Mouse (Mus musculus) embryonic facial prominence, embryonic 14.5 days (tissue): ENCODE results near the gene Gmnn. TPM values are rescaled to one million over a fixed set of nuclear protein-coding genes. Genes with fewer than 3 reads are reported as not detected.
A peak's percentile ranks its signal among the peaks of the same experiment; 100 is the strongest.

Experiments used
- ATAC-seq: fragments of 200-750 bp; cut with Nextera tagmentation; 2 replicates; pipeline ENCODE4 v1.8.0; 2017; ENCODE audit warnings: low read depth, moderate number of reproducible peaks, moderate TSS enrichment
- DNase-seq: peaks from one replicate; pipeline ENCODE4 v3.0.0-alpha.2; 2015; ENCODE audit warnings: low spot score
- H3K27ac ChIP-seq: fragments of 300-500 bp; sonication (generic); replicated peaks from 2 replicates; pipeline ENCODE4 v1.5.1; 2014; ENCODE audit warnings: low read depth, mild to moderate bottlenecking, low read length, moderate library complexity
- H3K27me3 ChIP-seq: fragments of 300-500 bp; sonication (generic); replicated peaks from 2 replicates; pipeline ENCODE4 v1.6.1; 2014; ENCODE audit warnings: low read length; ENCODE audit not compliant: control insufficient read depth, insufficient read depth
- H3K36me3 ChIP-seq: fragments of 300-500 bp; sonication (generic); 2 replicates; pipeline ENCODE4 v1.6.1; 2014; ENCODE audit warnings: low read length, mixed read lengths; ENCODE audit not compliant: control insufficient read depth, insufficient read depth
- H3K4me1 ChIP-seq: fragments of 300-500 bp; sonication (generic); 2 replicates; pipeline ENCODE4 v1.6.1; 2014; ENCODE audit warnings: antibody characterized with exemption, low read length; ENCODE audit not compliant: control insufficient read depth, insufficient read depth
- H3K4me2 ChIP-seq: fragments of 300-500 bp; sonication (generic); 2 replicates; pipeline ENCODE4 v1.6.1; 2014; ENCODE audit warnings: low read depth, mild to moderate bottlenecking, low read length, moderate library complexity, mixed read lengths
- H3K4me3 ChIP-seq: fragments of 300-500 bp; sonication (generic); 2 replicates; pipeline ENCODE4 v1.5.1; 2014; ENCODE audit warnings: low read depth, mild to moderate bottlenecking, low read length
- H3K9ac ChIP-seq: fragments of 300-500 bp; sonication (generic); 2 replicates; pipeline ENCODE4 v1.6.1; 2014; ENCODE audit warnings: low read depth, mild to moderate bottlenecking, low read length, moderate library complexity, mixed read lengths
- H3K9me3 ChIP-seq: fragments of 300-500 bp; sonication (generic); 2 replicates; pipeline ENCODE4 v1.6.1; 2016; ENCODE audit warnings: low read length; ENCODE audit not compliant: control insufficient read depth
- WGBS: fragments of 180-500 bp; shearing (Covaris S2); extraction: QIAGEN DNeasy Blood & Tissue Kit; methylation state at CpG from one replicate; pipeline ENCODE4 v1.1.7; 2014; 5-methylcytosine and 5-hydroxymethylcytosine counted together
- polyA plus RNA-seq: library from polyadenylated mRNA; unstranded; fragments of >200 nt; fragmentation: Nextera tagmentation; extraction: Ambion mirVana; gene quantifications from 2 replicates; pipeline ENCODE4 v1.2.1, GENCODE M21; 2014

Gmnn gene
- polyA plus RNA-seq, 1 experiment from 2014 or later, result 82.4 TPM

DNA sequence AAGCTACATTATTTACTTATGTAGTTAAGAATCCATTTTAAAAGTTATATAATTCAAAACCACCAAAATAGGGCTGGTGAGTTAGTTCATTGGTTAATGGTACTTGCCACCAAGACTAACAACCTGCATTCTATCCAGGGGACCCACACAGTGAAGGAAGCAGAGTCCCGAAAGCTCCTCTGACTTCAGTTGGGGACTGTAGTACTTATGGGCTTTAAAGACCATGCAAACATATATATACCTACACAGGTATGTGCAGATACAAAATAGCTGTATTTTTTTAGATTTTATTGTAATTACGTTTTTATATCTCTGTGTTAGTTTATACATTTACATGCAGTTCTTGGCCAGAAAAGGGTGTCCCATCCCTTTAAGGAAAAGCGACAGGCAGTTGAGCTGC lies 5.0 kb downstream of the Gmnn start:
- Histone ChIP-seq H3K4me1 (peaks cover 7% of the 10 kb centered on the region; the same call in 1 of the 2 replicates), H3K36me3 (peaks cover 51% of the 10 kb centered on the region), H3K27ac (no peak overlapping the region), H3K9me3 (no peaks in the 10 kb centered on the region), H3K4me2 (no peak overlapping the region), H3K9ac (no peak overlapping the region), H3K4me3 (no peak overlapping the region), H3K27me3 (no peaks in the 10 kb centered on the region)
- 95% methylated on average over 3 of the region's 3 CpGs for WGBS
- no peak for ATAC-seq
- no peak for DNase-seq

- no peak overlapping the region for H3K27ac ChIP-seq
- ATAC-seq (no peak), DNase-seq (no peak)
- no peaks in the 10 kb centered on the region for H3K9me3 ChIP-seq
- H3K4me3 ChIP-seq, result no peak overlapping the region
- no peaks in the 10 kb centered on the region for H3K4me1 ChIP-seq
- no peaks in the 10 kb centered on the region for H3K27me3 ChIP-seq
- H3K36me3 ChIP-seq, result peaks cover 51% of the 10 kb centered on the region
- no peak overlapping the region for H3K9ac ChIP-seq
- WGBS, result 84% methylated on average over 8 of the region's 8 CpGs
- no peak overlapping the region for H3K4me2 ChIP-seq
Observed at GRCm38 (mm10) chr13:24751396-24751795, 10.3 kb downstream of the Gmnn start.

GRCm38 (mm10) chr13:24750807-24751206 lies 10.9 kb downstream of the Gmnn start:
- no peak overlapping the region for H3K27ac ChIP-seq
- H3K9me3 ChIP-seq, result no peaks in the 10 kb centered on the region
- no peak overlapping the region for H3K4me3 ChIP-seq
- H3K27me3 ChIP-seq, result no peaks in the 10 kb centered on the region
- 91% methylated on average over 8 of the region's 8 CpGs for WGBS
- H3K9ac ChIP-seq, result no peak overlapping the region
- no peak for ATAC-seq
- peaks cover 45% of the 10 kb centered on the region for H3K36me3 ChIP-seq
- DNase-seq, result no peak
- no peak overlapping the region for H3K4me2 ChIP-seq
- H3K4me1 ChIP-seq, result no peaks in the 10 kb centered on the region

DNA sequence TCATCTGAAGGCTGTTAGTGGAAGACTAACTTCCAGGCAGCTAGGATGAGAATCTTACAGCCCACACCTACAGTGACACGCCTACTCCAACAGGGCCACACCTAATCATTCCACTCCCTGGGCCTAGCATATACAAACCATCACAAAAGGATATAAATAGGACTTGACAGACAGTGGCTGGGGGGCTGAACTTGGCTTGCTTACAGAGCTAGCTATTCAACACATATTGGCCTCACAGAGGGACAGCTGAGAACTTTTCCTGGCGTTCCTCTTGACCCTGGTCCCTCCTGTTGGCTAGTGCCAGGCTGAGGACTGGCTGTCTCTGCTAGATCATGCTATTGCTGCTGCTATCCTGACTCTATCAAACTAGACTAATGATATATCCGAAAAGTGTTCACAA lies 13.9 kb downstream of the Gmnn start:
- H3K27me3 ChIP-seq, result no peaks in the 10 kb centered on the region
- DNase-seq (no peak), ATAC-seq (no peak)
- no peak overlapping the region for H3K9ac ChIP-seq
- no peak overlapping the region for H3K4me2 ChIP-seq
- H3K27ac ChIP-seq, result no peak overlapping the region
- no peaks in the 10 kb centered on the region for H3K9me3 ChIP-seq
- H3K36me3 ChIP-seq, result peaks cover 25% of the 10 kb centered on the region
- 73% methylated on average over 3 of the region's 3 CpGs for WGBS
- no peak overlapping the region for H3K4me3 ChIP-seq
- no peaks in the 10 kb centered on the region for H3K4me1 ChIP-seq

GRCm38 (mm10) chr13:24741028-24741427 lies 20.7 kb downstream of the Gmnn start, which contains the start of gene Armh2:
Armh2 (plus strand) TSS chr13:24741232.
- DNase-seq, result no peak
- Histone ChIP-seq H3K36me3 (no peaks in the 10 kb centered on the region), H3K9ac (no peak within 1 kb of the TSS), H3K4me2 (no peak within 1 kb of the TSS), H3K4me3 (no peak within 1 kb of the TSS), H3K9me3 (no peaks in the 10 kb centered on the region), H3K27me3 (no peaks in the 10 kb centered on the region), H3K4me1 (no peaks in the 10 kb centered on the region), H3K27ac (no peak within 1 kb of the TSS)
- ATAC-seq, result no peak
- 85% methylated on average over 10 of the region's 10 CpGs for WGBS

GRCm38 (mm10) chr13:24735608-24736131 lies 26.1 kb downstream of the Gmnn start:
- Histone ChIP-seq H3K36me3 (no peaks in the 10 kb centered on the region), H3K4me3 (no peak overlapping the region)
- ATAC-seq, result no peak

DNA sequence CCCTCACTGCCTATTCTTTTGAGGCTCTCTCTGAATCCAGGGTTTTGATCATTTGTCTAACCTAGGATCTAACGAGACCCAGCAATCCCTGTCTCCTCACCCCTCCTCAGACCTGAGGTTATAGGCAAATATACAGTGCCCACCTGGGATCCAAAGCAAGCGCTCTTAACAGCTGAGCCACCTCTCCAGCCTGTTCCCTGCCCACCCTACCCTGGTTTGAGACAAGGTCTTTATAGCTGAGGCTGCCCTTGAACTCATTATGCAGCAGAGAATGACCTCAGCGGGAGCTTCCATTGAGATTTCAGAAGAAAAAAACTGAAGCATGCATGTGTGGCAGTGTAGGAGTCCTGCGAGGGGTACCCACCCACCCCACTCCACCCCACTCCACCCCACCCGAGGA lies 27.2 kb downstream of the Gmnn start:
- Histone ChIP-seq H3K27ac (no peak overlapping the region), H3K9ac (no peak overlapping the region), H3K9me3 (no peaks in the 10 kb centered on the region), H3K27me3 (no peaks in the 10 kb centered on the region), H3K4me1 (no peaks in the 10 kb centered on the region), H3K36me3 (no peaks in the 10 kb centered on the region), H3K4me3 (no peak overlapping the region), H3K4me2 (no peak overlapping the region)
- WGBS, result 88% methylated on average over 5 of the region's 5 CpGs
- ATAC-seq (no peak), DNase-seq (no peak)

More at GRCm38 (mm10) chr13:24735608-24736131, 26.1 kb downstream of the Gmnn start:
- 82% methylated on average over 6 of the region's 6 CpGs for WGBS
- H3K9me3 ChIP-seq, result no peaks in the 10 kb centered on the region
- H3K4me2 ChIP-seq, result no peak overlapping the region
- H3K4me1 ChIP-seq, result no peaks in the 10 kb centered on the region
- no peaks in the 10 kb centered on the region for H3K27me3 ChIP-seq
- H3K9ac ChIP-seq, result no peak overlapping the region
- no peak for DNase-seq
- no peak overlapping the region for H3K27ac ChIP-seq

- no peak for ATAC-seq
- Histone ChIP-seq H3K4me3 (no peak overlapping the region), H3K9ac (no peak overlapping the region), H3K27ac (no peak overlapping the region), H3K36me3 (no peaks in the 10 kb centered on the region), H3K4me2 (no peak overlapping the region), H3K27me3 (no peaks in the 10 kb centered on the region), H3K4me1 (peaks cover 5% of the 10 kb centered on the region; the same call in 1 of the 2 replicates), H3K9me3 (no peaks in the 10 kb centered on the region)
- no peak for DNase-seq
- 87% methylated on average over 5 of the region's 5 CpGs for WGBS
Observed at GRCm38 (mm10) chr13:24729128-24729527, 32.6 kb downstream of the Gmnn start.

DNA sequence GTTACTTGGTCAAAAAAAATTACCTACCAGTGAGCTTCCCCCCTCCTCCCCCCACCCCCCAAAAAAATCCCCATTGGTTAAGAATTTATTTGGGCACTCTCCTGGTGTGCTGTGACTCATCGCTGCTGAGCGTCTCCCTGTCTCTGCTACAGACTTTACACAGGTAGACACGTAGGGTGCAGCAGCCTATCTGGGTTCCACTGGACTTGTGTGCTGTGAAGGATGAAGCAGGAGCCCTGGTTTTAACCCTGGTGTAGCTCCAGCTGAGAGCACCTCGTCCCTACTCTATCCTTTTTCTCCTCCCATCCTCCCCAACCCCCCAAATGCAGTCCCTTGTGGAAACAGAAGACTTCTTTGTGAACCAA lies 37.3 kb downstream of the Gmnn start:
- no peaks in the 10 kb centered on the region for H3K27me3 ChIP-seq
- no peak overlapping the region for H3K9ac ChIP-seq
- H3K4me3 ChIP-seq, result no peak overlapping the region
- no peak for DNase-seq
- WGBS, result 51% methylated on average over 4 of the region's 4 CpGs
- 0 out of 2 replicates have a peak overlapping the region, but pooled peaks have one; percentile 18 for H3K4me2 ChIP-seq
- no peaks in the 10 kb centered on the region for H3K9me3 ChIP-seq
- H3K36me3 ChIP-seq, result no peaks in the 10 kb centered on the region
- 0 out of 2 replicates have a peak overlapping the region, but pooled peaks have one; percentile 28 for H3K27ac ChIP-seq
- H3K4me1 ChIP-seq, result peaks cover 8% of the 10 kb centered on the region; the same call in 1 of the 2 replicates
- ATAC-seq, result no peak
